Mouse (Mus musculus): ENCODE results near the gene Ucp1. TPM values are rescaled to one million over a fixed set of nuclear protein-coding genes. Genes with fewer than 3 reads are reported as not detected.

The Ucp1 gene
- polyA plus RNA-seq, 1 experiment from 2014 or later: not detected

- 92% methylated on average over 14 of the region's 14 CpGs for WGBS
- Histone ChIP-seq H3K27me3 (ENCODE audit: insufficient read depth, low read length) (no peaks in the 10 kb centered on the region), H3K36me3 (ENCODE audit: insufficient read depth) (no peaks in the 10 kb centered on the region), H3K27ac (ENCODE audit: low read depth) (no peak overlapping the region), H3K9ac (no peak overlapping the region), H3K9me3 (ENCODE audit: low read depth, low read length) (no peaks in the 10 kb centered on the region), H3K4me2 (no peak overlapping the region), H3K4me1 (ENCODE audit: insufficient read depth) (no peaks in the 10 kb centered on the region), H3K4me3 (ENCODE audit: low read depth, low read length) (no peak overlapping the region)
- no peak for TF ChIP-seq CTCF (IDR thresholded peaks at IDR 0.05; ENCODE audit: low read depth)
- ATAC-seq (ENCODE audit: insufficient read depth): no peak
- DNase-seq: no peak
Observed at GRCm38 (mm10) chr8:83271172-83271571, 19.0 kb upstream of the Ucp1 start.

DNA sequence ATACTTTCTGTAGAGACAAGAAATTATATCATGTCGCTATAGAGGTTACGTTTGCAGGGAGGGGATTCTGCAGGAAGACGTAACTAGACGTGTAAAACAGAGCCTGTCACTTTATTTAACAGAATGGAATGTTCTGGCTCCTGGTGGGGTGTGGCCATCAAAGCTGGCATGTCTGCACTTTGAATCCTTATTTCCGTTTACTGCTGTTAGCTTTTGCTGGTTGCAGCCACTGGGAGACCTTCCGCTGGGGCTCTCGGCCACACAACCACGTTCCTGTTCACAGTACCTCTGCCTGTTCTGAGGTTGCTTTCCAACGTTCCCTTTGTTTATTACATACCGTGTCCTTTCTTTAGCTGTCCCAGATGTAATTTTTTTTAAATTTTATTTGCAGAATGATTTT is 17.7 kb upstream of the Ucp1 start:
- Histone ChIP-seq H3K9ac (no peak overlapping the region), H3K27me3 (ENCODE audit: insufficient read depth, low read length) (no peaks in the 10 kb centered on the region), H3K4me2 (no peak overlapping the region), H3K27ac (ENCODE audit: low read depth) (no peak overlapping the region), H3K4me1 (ENCODE audit: insufficient read depth) (no peaks in the 10 kb centered on the region), H3K9me3 (ENCODE audit: low read depth, low read length) (no peaks in the 10 kb centered on the region), H3K4me3 (ENCODE audit: low read depth, low read length) (no peak overlapping the region), H3K36me3 (ENCODE audit: insufficient read depth) (no peaks in the 10 kb centered on the region)
- ATAC-seq (ENCODE audit: insufficient read depth): no peak
- TF ChIP-seq CTCF (IDR thresholded peaks at IDR 0.05; ENCODE audit: low read depth): no peak
- DNase-seq: peak; percentile 5
- WGBS: 62% methylated on average over 10 of the region's 10 CpGs

DNA sequence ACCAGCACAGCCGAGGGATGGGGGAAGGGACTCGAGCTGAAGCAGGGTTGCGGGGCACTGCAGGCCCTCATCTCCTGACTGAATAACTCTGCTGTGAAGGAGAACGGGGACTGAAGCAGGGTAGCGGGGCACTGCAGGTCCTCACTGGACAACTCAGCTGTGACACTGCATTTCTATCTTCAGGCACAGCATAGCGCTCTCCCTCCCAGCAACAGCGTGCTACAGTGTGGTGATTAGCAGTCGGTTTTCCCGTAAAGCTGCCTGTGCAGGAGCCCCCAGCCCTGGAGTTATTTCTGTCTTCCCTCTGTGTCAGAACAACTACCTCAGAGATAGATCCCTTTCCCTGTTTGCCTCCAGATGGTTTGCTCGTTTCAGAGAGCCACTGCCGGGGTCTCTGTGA is 15.7 kb upstream of the Ucp1 start:
- H3K4me3 ChIP-seq (ENCODE audit: low read depth, low read length): no peak overlapping the region
- WGBS: 36% methylated on average over 11 of the region's 11 CpGs
- no peaks in the 10 kb centered on the region for H3K9me3 ChIP-seq (ENCODE audit: low read depth, low read length)
- no peak overlapping the region for H3K27ac ChIP-seq (ENCODE audit: low read depth)
- H3K9ac ChIP-seq: no peak overlapping the region
- TF ChIP-seq CTCF (IDR thresholded peaks at IDR 0.05; ENCODE audit: low read depth): no peak
- ATAC-seq (ENCODE audit: insufficient read depth) (no peak), DNase-seq (peak; percentile 3)
- no peaks in the 10 kb centered on the region for H3K36me3 ChIP-seq (ENCODE audit: insufficient read depth)
- H3K27me3 ChIP-seq (ENCODE audit: insufficient read depth, low read length): no peaks in the 10 kb centered on the region
- no peaks in the 10 kb centered on the region for H3K4me1 ChIP-seq (ENCODE audit: insufficient read depth)
- no peak overlapping the region for H3K4me2 ChIP-seq

DNA sequence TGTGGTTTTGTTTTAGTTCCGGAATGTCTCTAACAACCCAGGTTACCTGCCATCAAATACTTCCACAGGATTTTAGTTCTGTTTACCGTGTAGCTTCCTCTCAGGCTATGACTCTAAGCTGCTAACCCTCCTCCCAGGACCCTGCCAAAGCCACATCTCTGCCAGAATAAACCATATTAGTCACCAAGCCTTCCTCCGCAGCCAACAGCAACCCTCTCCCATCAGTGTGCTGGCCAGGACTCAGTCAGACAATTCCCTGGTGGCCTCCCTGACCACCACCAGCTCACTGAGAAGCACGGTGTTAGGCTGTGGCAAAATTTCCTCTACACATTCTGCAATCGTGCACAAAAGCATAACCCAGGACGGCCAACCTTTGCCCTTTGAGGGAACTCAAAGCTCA is 11.7 kb upstream of the Ucp1 start:
- Histone ChIP-seq H3K4me1 (ENCODE audit: insufficient read depth) (no peaks in the 10 kb centered on the region), H3K4me3 (ENCODE audit: low read depth, low read length) (no peak overlapping the region), H3K27me3 (ENCODE audit: insufficient read depth, low read length) (no peaks in the 10 kb centered on the region), H3K36me3 (ENCODE audit: insufficient read depth) (no peaks in the 10 kb centered on the region), H3K4me2 (no peak overlapping the region), H3K9ac (no peak overlapping the region), H3K9me3 (ENCODE audit: low read depth, low read length) (no peaks in the 10 kb centered on the region), H3K27ac (ENCODE audit: low read depth) (no peak overlapping the region)
- DNase-seq (no peak), ATAC-seq (ENCODE audit: insufficient read depth) (no peak)
- TF ChIP-seq CTCF (IDR thresholded peaks at IDR 0.05; ENCODE audit: low read depth): no peak
- 78% methylated on average over 6 of the region's 6 CpGs for WGBS

DNA sequence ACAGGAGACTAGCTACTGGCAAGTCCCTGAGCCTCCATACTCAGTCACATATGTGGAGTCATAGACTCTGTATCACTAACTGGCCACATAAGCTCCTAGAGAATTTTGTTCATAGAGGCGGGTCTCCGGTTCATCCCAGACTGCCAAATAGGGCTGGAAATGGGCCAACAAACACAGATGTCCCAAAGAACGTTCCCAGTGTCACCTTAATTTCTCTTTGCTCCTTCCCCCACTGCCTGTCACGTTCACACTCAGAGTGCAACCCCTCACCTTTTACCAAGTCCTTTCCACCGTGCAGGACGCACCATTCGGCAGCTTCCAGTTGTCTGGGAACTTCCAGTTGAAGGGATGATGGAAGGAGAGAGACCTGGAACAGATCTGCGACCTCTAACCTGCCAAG is 4.8 kb upstream of the Ucp1 start:
- Histone ChIP-seq H3K4me1 (ENCODE audit: insufficient read depth) (no peaks in the 10 kb centered on the region), H3K9ac (no peak overlapping the region), H3K27ac (ENCODE audit: low read depth) (no peak overlapping the region), H3K4me3 (ENCODE audit: low read depth, low read length) (no peak overlapping the region), H3K27me3 (ENCODE audit: insufficient read depth, low read length) (peaks cover 9% of the 10 kb centered on the region), H3K4me2 (no peak overlapping the region), H3K9me3 (ENCODE audit: low read depth, low read length) (no peaks in the 10 kb centered on the region), H3K36me3 (ENCODE audit: insufficient read depth) (no peaks in the 10 kb centered on the region)
- ATAC-seq (ENCODE audit: insufficient read depth) (no peak), DNase-seq (peak; percentile 7)
- 62% methylated on average over 8 of the region's 8 CpGs for WGBS
- TF ChIP-seq CTCF (IDR thresholded peaks at IDR 0.05; ENCODE audit: low read depth): no peak

DNA sequence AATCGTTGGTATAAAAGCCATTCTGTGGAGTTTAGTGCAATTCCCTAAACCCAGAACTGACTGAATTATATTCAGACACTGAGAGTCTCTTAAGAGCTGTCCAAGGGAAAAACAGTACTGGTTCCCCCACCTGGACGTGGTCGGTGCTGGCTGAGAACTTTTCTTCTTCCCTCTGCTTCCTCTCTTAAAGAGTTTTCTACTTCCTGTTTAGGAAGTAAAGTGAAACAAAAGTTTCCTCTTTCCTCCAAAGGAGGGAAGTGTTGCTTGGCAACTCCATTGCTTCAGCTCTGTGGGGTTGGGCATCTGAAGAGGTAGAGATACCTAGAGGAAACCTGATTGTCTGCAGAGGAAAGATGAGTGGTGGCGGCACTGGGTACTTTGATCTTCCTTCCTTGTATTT is 7.2 kb downstream of the Ucp1 start:
- Histone ChIP-seq H3K27me3 (ENCODE audit: insufficient read depth, low read length) (no peaks in the 10 kb centered on the region), H3K9ac (no peak overlapping the region), H3K4me1 (ENCODE audit: insufficient read depth) (no peaks in the 10 kb centered on the region), H3K4me3 (ENCODE audit: low read depth, low read length) (no peak overlapping the region), H3K36me3 (ENCODE audit: insufficient read depth) (no peaks in the 10 kb centered on the region), H3K27ac (ENCODE audit: low read depth) (no peak overlapping the region), H3K4me2 (no peak overlapping the region), H3K9me3 (ENCODE audit: low read depth, low read length) (no peaks in the 10 kb centered on the region)
- no peak for ATAC-seq (ENCODE audit: insufficient read depth)
- 54% methylated on average over 4 of the region's 4 CpGs for WGBS
- no peak for DNase-seq
- TF ChIP-seq CTCF (IDR thresholded peaks at IDR 0.05; ENCODE audit: low read depth): no peak

- Histone ChIP-seq H3K27ac (ENCODE audit: low read depth) (no peak overlapping the region), H3K4me2 (no peak overlapping the region), H3K9me3 (ENCODE audit: low read depth, low read length) (no peaks in the 10 kb centered on the region), H3K27me3 (ENCODE audit: insufficient read depth, low read length) (no peaks in the 10 kb centered on the region), H3K36me3 (ENCODE audit: insufficient read depth) (no peaks in the 10 kb centered on the region), H3K9ac (no peak overlapping the region), H3K4me3 (ENCODE audit: low read depth, low read length) (no peak overlapping the region), H3K4me1 (ENCODE audit: insufficient read depth) (no peaks in the 10 kb centered on the region)
- no peak; the same call in 1 of the 2 replicates for TF ChIP-seq CTCF (IDR thresholded peaks at IDR 0.05; ENCODE audit: low read depth)
- DNase-seq (peak; percentile 5), ATAC-seq (ENCODE audit: insufficient read depth) (no peak)
- WGBS: 62% methylated on average over 1 of the region's 1 CpGs
Observed at GRCm38 (mm10) chr8:83300135-83300534, 10.0 kb downstream of the Ucp1 start.

GRCm38 (mm10) chr8:83304946-83305345 is 14.8 kb downstream of the Ucp1 start:
- Histone ChIP-seq H3K36me3 (ENCODE audit: insufficient read depth) (no peaks in the 10 kb centered on the region), H3K27me3 (ENCODE audit: insufficient read depth, low read length) (no peaks in the 10 kb centered on the region), H3K4me3 (ENCODE audit: low read depth, low read length) (no peak overlapping the region), H3K9me3 (ENCODE audit: low read depth, low read length) (no peaks in the 10 kb centered on the region), H3K4me1 (ENCODE audit: insufficient read depth) (no peaks in the 10 kb centered on the region), H3K27ac (ENCODE audit: low read depth) (no peak overlapping the region), H3K9ac (no peak overlapping the region), H3K4me2 (no peak overlapping the region)
- WGBS: 75% methylated on average over 1 of the region's 1 CpGs
- ATAC-seq (ENCODE audit: insufficient read depth) (no peak), DNase-seq (no peak)
- no peak for TF ChIP-seq CTCF (IDR thresholded peaks at IDR 0.05; ENCODE audit: low read depth)

Data from lung, embryonic 14.5 days (tissue).